Mouse (Mus musculus) layer of hippocampus, postnatal 10 days (tissue): ENCODE results near the gene Gm21854. TPM values are rescaled to one million over a fixed set of nuclear protein-coding genes. Genes with fewer than 3 reads are reported as not detected.
"Not testable (repeated sequence)": the region's sequence is repeated elsewhere in the genome, so short reads cannot be mapped to it uniquely, and the experiment has no call there.

Experiments
- DNase-seq, 2 experiments: peaks; one replicate each; pipeline ENCODE4 v3.0.0; 2021; ENCODE audit warnings: low spot score in 2 of 2
- long read RNA-seq: library from polyadenylated mRNA; stranded (forward); transcript quantifications from one replicate; pipeline ENCODE4 v2.0.0, GENCODE M21; 2023
- total RNA-seq, 2 experiments: library from RNA; stranded (reverse); gene quantifications; 2 replicates each; pipeline ENCODE4 v1.2.3; 2021

Gene Gm21854
- not detected for total RNA-seq
- long read RNA-seq = 0 reads

- DNase-seq = not testable (repeated sequence)
Observed at GRCm38 (mm10) chrY:5656686-5657085, at the start of gene Gm21854. Gene Gm21854 (plus strand): TSS chrY:5656986.

Other genes with a start within 250 kb of the Gm21854 start
- not detected for gene Gm20914, start 69.0 kb downstream of the Gm21854 start, total RNA-seq
- not detected for gene Gm28171, start 136.4 kb downstream of the Gm21854 start, total RNA-seq